Mouse (Mus musculus): Measurements from ENCODE around the gene Mettl6. TPM values are rescaled to one million over a fixed set of nuclear protein-coding genes. Genes with fewer than 3 reads are reported as not detected.

Gene Mettl6
- polyA plus RNA-seq, 1 experiment from 2014 or later, result 57.6 TPM

- Histone ChIP-seq H3K4me2 (ENCODE audit: low read length) (no peak overlapping the region), H3K9ac (ENCODE audit: low read length) (no peak overlapping the region), H3K4me3 (ENCODE audit: low read depth, low read length) (no peak overlapping the region), H3K27ac (ENCODE audit: low read depth, low read length) (no peak overlapping the region), H3K9me3 (replicated peaks; ENCODE audit: control insufficient read depth, low read length) (0 out of 2 replicates have a peak, but pooled peaks cover 6% of the 10 kb centered on the region), H3K36me3 (ENCODE audit: control insufficient read depth, insufficient read depth, low read length) (no peaks in the 10 kb centered on the region), H3K27me3 (replicated peaks; ENCODE audit: control insufficient read depth, insufficient read depth, low read length) (no peaks in the 10 kb centered on the region), H3K4me1 (ENCODE audit: control insufficient read depth, insufficient read depth, low read length) (no peaks in the 10 kb centered on the region)
- no peak for DNase-seq (ENCODE audit: low spot score)
- whole genome bisulfite sequencing, result 91% methylated on average over 2 of the region's 2 CpGs
- no peak for ATAC-seq
Observed at GRCm38 (mm10) chr14:31515895-31516294, 21.1 kb upstream of the Mettl6 start.

- Histone ChIP-seq H3K4me2 (ENCODE audit: low read length) (no peak overlapping the region), H3K27me3 (replicated peaks; ENCODE audit: control insufficient read depth, insufficient read depth, low read length) (no peaks in the 10 kb centered on the region), H3K4me3 (ENCODE audit: low read depth, low read length) (no peak overlapping the region), H3K4me1 (ENCODE audit: control insufficient read depth, insufficient read depth, low read length) (no peaks in the 10 kb centered on the region), H3K27ac (ENCODE audit: low read depth, low read length) (no peak overlapping the region), H3K9ac (ENCODE audit: low read length) (no peak overlapping the region), H3K36me3 (ENCODE audit: control insufficient read depth, insufficient read depth, low read length) (peaks cover 45% of the 10 kb centered on the region), H3K9me3 (replicated peaks; ENCODE audit: control insufficient read depth, low read length) (0 out of 2 replicates have a peak, but pooled peaks cover 6% of the 10 kb centered on the region)
- WGBS, result 94% methylated on average over 3 of the region's 3 CpGs
- ATAC-seq (no peak), DNase-seq (ENCODE audit: low spot score) (no peak)
Observed at GRCm38 (mm10) chr14:31510322-31510721, 15.5 kb upstream of the Mettl6 start.

- ATAC-seq (no peak), DNase-seq (ENCODE audit: low spot score) (peak; percentile 9)
- no peak overlapping the region for H3K4me3 ChIP-seq (ENCODE audit: low read depth, low read length)
- H3K4me2 ChIP-seq (ENCODE audit: low read length), result no peak overlapping the region
- no peak overlapping the region for H3K9ac ChIP-seq (ENCODE audit: low read length)
- H3K27ac ChIP-seq (ENCODE audit: low read depth, low read length), result no peak overlapping the region
- 0 out of 2 replicates have a peak, but pooled peaks cover 6% of the 10 kb centered on the region for H3K9me3 ChIP-seq (replicated peaks; ENCODE audit: control insufficient read depth, low read length)
- H3K27me3 ChIP-seq (replicated peaks; ENCODE audit: control insufficient read depth, insufficient read depth, low read length), result no peaks in the 10 kb centered on the region
- H3K36me3 ChIP-seq (ENCODE audit: control insufficient read depth, insufficient read depth, low read length), result peaks cover 49% of the 10 kb centered on the region
- H3K4me1 ChIP-seq (ENCODE audit: control insufficient read depth, insufficient read depth, low read length), result no peaks in the 10 kb centered on the region
- WGBS, result 88% methylated on average over 2 of the region's 2 CpGs
Observed at GRCm38 (mm10) chr14:31509911-31510310, 15.1 kb upstream of the Mettl6 start.

GRCm38 (mm10) chr14:31506456-31506855, 11.6 kb upstream of the Mettl6 start:
- no peak overlapping the region for H3K4me3 ChIP-seq (ENCODE audit: low read depth, low read length)
- H3K36me3 ChIP-seq (ENCODE audit: control insufficient read depth, insufficient read depth, low read length), result peaks cover 83% of the 10 kb centered on the region
- no peaks in the 10 kb centered on the region for H3K9me3 ChIP-seq (replicated peaks; ENCODE audit: control insufficient read depth, low read length)
- no peaks in the 10 kb centered on the region for H3K27me3 ChIP-seq (replicated peaks; ENCODE audit: control insufficient read depth, insufficient read depth, low read length)
- H3K4me2 ChIP-seq (ENCODE audit: low read length), result no peak overlapping the region
- no peaks in the 10 kb centered on the region for H3K4me1 ChIP-seq (ENCODE audit: control insufficient read depth, insufficient read depth, low read length)
- WGBS, result 95% methylated on average over 6 of the region's 6 CpGs
- H3K27ac ChIP-seq (ENCODE audit: low read depth, low read length), result no peak overlapping the region
- no peak overlapping the region for H3K9ac ChIP-seq (ENCODE audit: low read length)
- peak; percentile 42 for DNase-seq (ENCODE audit: low spot score)
- no peak for ATAC-seq

GRCm38 (mm10) chr14:31503406-31503805, 8.6 kb upstream of the Mettl6 start:
- H3K4me3 ChIP-seq (ENCODE audit: low read depth, low read length), result no peak overlapping the region
- H3K27me3 ChIP-seq (replicated peaks; ENCODE audit: control insufficient read depth, insufficient read depth, low read length), result no peaks in the 10 kb centered on the region
- no peaks in the 10 kb centered on the region for H3K9me3 ChIP-seq (replicated peaks; ENCODE audit: control insufficient read depth, low read length)
- DNase-seq (ENCODE audit: low spot score), result no peak
- H3K27ac ChIP-seq (ENCODE audit: low read depth, low read length), result no peak overlapping the region
- H3K4me2 ChIP-seq (ENCODE audit: low read length), result no peak overlapping the region
- H3K36me3 ChIP-seq (ENCODE audit: control insufficient read depth, insufficient read depth, low read length), result peaks cover 95% of the 10 kb centered on the region
- ATAC-seq, result no peak
- no peak overlapping the region for H3K9ac ChIP-seq (ENCODE audit: low read length)
- 92% methylated on average over 13 of the region's 13 CpGs for WGBS
- H3K4me1 ChIP-seq (ENCODE audit: control insufficient read depth, insufficient read depth, low read length), result no peaks in the 10 kb centered on the region

- 79% methylated on average over 1 of the region's 1 CpGs for WGBS
- H3K36me3 ChIP-seq (ENCODE audit: control insufficient read depth, insufficient read depth, low read length), result peaks cover 61% of the 10 kb centered on the region
- H3K4me3 ChIP-seq (ENCODE audit: low read depth, low read length), result no peak overlapping the region
Observed at GRCm38 (mm10) chr14:31499526-31499925, 4.7 kb upstream of the Mettl6 start.

GRCm38 (mm10) chr14:31496241-31496646, 1.4 kb upstream of the Mettl6 start:
- Histone ChIP-seq H3K9ac (ENCODE audit: low read length) (peak overlapping the region; percentile 91), H3K4me2 (ENCODE audit: low read length) (peak overlapping the region; percentile 97), H3K9me3 (replicated peaks; ENCODE audit: control insufficient read depth, low read length) (no peaks in the 10 kb centered on the region), H3K27me3 (replicated peaks; ENCODE audit: control insufficient read depth, insufficient read depth, low read length) (no peaks in the 10 kb centered on the region), H3K4me3 (ENCODE audit: low read depth, low read length) (peak overlapping the region; percentile 87), H3K4me1 (ENCODE audit: control insufficient read depth, insufficient read depth, low read length) (peaks cover 18% of the 10 kb centered on the region), H3K36me3 (ENCODE audit: control insufficient read depth, insufficient read depth, low read length) (peaks cover 46% of the 10 kb centered on the region), H3K27ac (ENCODE audit: low read depth, low read length) (no peak overlapping the region)
- no peak for DNase-seq (ENCODE audit: low spot score)
- WGBS, result 59% methylated on average over 7 of the region's 7 CpGs
- ATAC-seq, result no peak

More at GRCm38 (mm10) chr14:31499526-31499925, 4.7 kb upstream of the Mettl6 start:
- Histone ChIP-seq H3K27me3 (replicated peaks; ENCODE audit: control insufficient read depth, insufficient read depth, low read length) (no peaks in the 10 kb centered on the region), H3K27ac (ENCODE audit: low read depth, low read length) (no peak overlapping the region), H3K9me3 (replicated peaks; ENCODE audit: control insufficient read depth, low read length) (no peaks in the 10 kb centered on the region), H3K4me2 (ENCODE audit: low read length) (no peak overlapping the region), H3K4me1 (ENCODE audit: control insufficient read depth, insufficient read depth, low read length) (peaks cover 11% of the 10 kb centered on the region), H3K9ac (ENCODE audit: low read length) (no peak overlapping the region)
- ATAC-seq (no peak), DNase-seq (ENCODE audit: low spot score) (no peak)

GRCm38 (mm10) chr14:31495538-31495937, 698 bp upstream of the Mettl6 start:
- Histone ChIP-seq H3K27ac (ENCODE audit: low read depth, low read length) (peak overlapping the region; percentile 82; the same call in 1 of the 2 replicates), H3K4me3 (ENCODE audit: low read depth, low read length) (peak overlapping the region; percentile 87), H3K9me3 (replicated peaks; ENCODE audit: control insufficient read depth, low read length) (no peaks in the 10 kb centered on the region), H3K27me3 (replicated peaks; ENCODE audit: control insufficient read depth, insufficient read depth, low read length) (no peaks in the 10 kb centered on the region), H3K4me2 (ENCODE audit: low read length) (peak overlapping the region; percentile 97), H3K36me3 (ENCODE audit: control insufficient read depth, insufficient read depth, low read length) (peaks cover 39% of the 10 kb centered on the region), H3K4me1 (ENCODE audit: control insufficient read depth, insufficient read depth, low read length) (peaks cover 18% of the 10 kb centered on the region), H3K9ac (ENCODE audit: low read length) (peak overlapping the region; percentile 91)
- 7% methylated on average over 8 of the region's 8 CpGs for WGBS
- ATAC-seq (no peak), DNase-seq (ENCODE audit: low spot score) (no peak)

- H3K9ac ChIP-seq (ENCODE audit: low read length), result peak within 1 kb of the TSS; percentile 91
- no peaks in the 10 kb centered on the region for H3K27me3 ChIP-seq (replicated peaks; ENCODE audit: control insufficient read depth, insufficient read depth, low read length)
- WGBS, result 2% methylated on average over 37 of the region's 37 CpGs
- H3K36me3 ChIP-seq (ENCODE audit: control insufficient read depth, insufficient read depth, low read length), result peaks cover 35% of the 10 kb centered on the region
- peak within 1 kb of the TSS; percentile 82 for H3K27ac ChIP-seq (ENCODE audit: low read depth, low read length)
- peak within 1 kb of the TSS; percentile 87 for H3K4me3 ChIP-seq (ENCODE audit: low read depth, low read length)
- H3K9me3 ChIP-seq (replicated peaks; ENCODE audit: control insufficient read depth, low read length), result no peaks in the 10 kb centered on the region
- DNase-seq (ENCODE audit: low spot score), result peak; percentile 17
- ATAC-seq, result no peak; the same call in 1 of the 2 replicates
- peaks cover 18% of the 10 kb centered on the region for H3K4me1 ChIP-seq (ENCODE audit: control insufficient read depth, insufficient read depth, low read length)
- peak within 1 kb of the TSS; percentile 97 for H3K4me2 ChIP-seq (ENCODE audit: low read length)
Observed at GRCm38 (mm10) chr14:31494349-31494974, 378 bp downstream of the Mettl6 start, which contains the start of gene Eaf1. Gene Eaf1, plus strand, starts transcription at chr14:31494399.

All from forebrain, embryonic 14.5 days (tissue).